ENCODE assay signal across 14 mouse cellular contexts in the genomic region with DNA sequence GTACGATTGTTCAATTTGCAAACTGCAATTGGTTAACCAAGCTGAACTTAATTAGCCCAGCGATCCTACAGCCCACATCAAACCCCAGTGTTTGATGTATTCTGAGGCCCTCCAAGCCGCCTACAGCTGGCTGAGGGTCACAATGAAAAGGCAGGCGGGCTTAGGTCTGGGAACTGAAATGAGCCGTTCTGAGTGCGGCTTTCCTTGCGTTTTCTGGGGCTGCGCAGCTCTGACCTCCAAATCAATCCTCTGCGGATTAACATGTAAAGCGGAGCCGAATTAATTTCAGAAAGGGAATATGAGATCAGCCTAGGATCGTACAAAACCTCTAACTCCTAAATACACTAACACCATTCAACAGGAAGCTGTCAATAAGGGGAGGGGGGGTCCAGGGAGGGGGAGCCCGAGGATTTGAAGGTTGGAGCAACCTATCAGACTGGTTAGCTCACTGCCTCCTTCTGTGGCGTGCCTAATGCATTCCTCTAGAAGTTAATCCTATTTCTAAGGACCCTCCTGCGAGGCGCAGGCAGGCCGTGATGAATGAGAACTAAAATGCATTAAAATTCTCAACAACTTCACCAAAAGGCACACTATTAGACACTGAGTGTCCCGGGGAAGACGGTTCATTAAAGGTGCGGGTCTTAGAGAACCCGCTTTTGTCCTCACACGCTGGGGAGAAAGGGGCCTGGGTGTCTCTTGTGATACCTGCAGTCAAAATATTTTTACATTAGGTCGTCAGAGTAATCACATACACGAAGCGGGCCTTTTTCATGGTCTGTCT.
DNase-seq lines count a peak whose midpoint lies in the region; ATAC-seq lines count a peak whose summit lies in the region.
"Had no signal": no experiment of that assay in that cellular context is flagged by ENCODE, and none has a peak within 500 bp of the region (broad histone marks: within the 10 kb centered on the region; RNA-seq: fewer than 3 reads in every experiment).

No protein-coding gene starts in this region.

- ATAC-seq in heart, embryonic 13.5 days (ENCODE audit: extremely low read depth, insufficient number of reproducible peaks, low FRiP score, low TSS enrichment): no peak
- ATAC-seq in forebrain, embryonic 14.5 days: peak; percentile 70
- no peak for ATAC-seq in limb, embryonic 13.5 days (ENCODE audit: low FRiP score, low read depth)
- no peak for ATAC-seq in neural tube, embryonic 15.5 days (ENCODE audit: low FRiP score)
- ATAC-seq in megakaryocyte, adult 5-6 weeks (ENCODE audit: poor library complexity, severe bottlenecking): no peak
- ATAC-seq: Patski had no signal

- 39% methylated on average over 25 of the region's 25 CpGs for WGBS in heart, embryonic 13.5 days
- WGBS in forebrain, embryonic 14.5 days: under 1% methylated on average over 25 of the region's 25 CpGs
- WGBS in limb, embryonic 13.5 days: 17% methylated on average over 25 of the region's 25 CpGs
- 11% methylated on average over 25 of the region's 25 CpGs for WGBS in neural tube, embryonic 15.5 days

- H3K27ac ChIP-seq in heart, embryonic 13.5 days (replicated peaks): no peak overlapping the region
- 0 out of 2 replicates have a peak overlapping the region, but pooled peaks have one; percentile 2 for H3K27ac ChIP-seq in forebrain, embryonic 14.5 days (ENCODE audit: low read depth, low read length)
- H3K27ac ChIP-seq in limb, embryonic 13.5 days: no peak overlapping the region
- H3K27ac ChIP-seq in neural tube, embryonic 15.5 days (replicated peaks): no peak overlapping the region
- H3K27ac ChIP-seq: macrophage had no signal

- no peak overlapping the region for H3K4me2 ChIP-seq in heart, embryonic 13.5 days
- peak overlapping the region; percentile 38 for H3K4me2 ChIP-seq in forebrain, embryonic 14.5 days (ENCODE audit: low read length)
- H3K4me2 ChIP-seq in limb, embryonic 13.5 days (replicated peaks): peak overlapping the region; percentile 37
- peak overlapping the region; percentile 14; the same call in 1 of the 2 replicates for H3K4me2 ChIP-seq in neural tube, embryonic 15.5 days
- H3K4me2 ChIP-seq: liver, embryonic 11.5 days had no signal

- H3K36me3 ChIP-seq in heart, embryonic 13.5 days: no peaks in the 10 kb centered on the region
- no peaks in the 10 kb centered on the region for H3K36me3 ChIP-seq in forebrain, embryonic 14.5 days (ENCODE audit: control insufficient read depth, insufficient read depth, low read length)
- no peaks in the 10 kb centered on the region for H3K36me3 ChIP-seq in limb, embryonic 13.5 days
- H3K36me3 ChIP-seq in neural tube, embryonic 15.5 days: no peaks in the 10 kb centered on the region

- 0 out of 2 replicates have a peak overlapping the region, but pooled peaks have one; percentile 5 for H3K9ac ChIP-seq in heart, embryonic 13.5 days
- H3K9ac ChIP-seq in forebrain, embryonic 14.5 days (ENCODE audit: low read length): peak overlapping the region; percentile 32; the same call in 1 of the 2 replicates
- no peak overlapping the region for H3K9ac ChIP-seq in limb, embryonic 13.5 days
- no peak overlapping the region for H3K9ac ChIP-seq in neural tube, embryonic 15.5 days (replicated peaks)

- H3K9me3 ChIP-seq in heart, embryonic 13.5 days: no peaks in the 10 kb centered on the region
- H3K9me3 ChIP-seq in forebrain, embryonic 14.5 days (replicated peaks; ENCODE audit: control insufficient read depth, low read length): no peaks in the 10 kb centered on the region
- H3K9me3 ChIP-seq in limb, embryonic 13.5 days: no peaks in the 10 kb centered on the region
- H3K9me3 ChIP-seq in neural tube, embryonic 15.5 days (replicated peaks): no peaks in the 10 kb centered on the region

- peaks cover 59% of the 10 kb centered on the region for H3K27me3 ChIP-seq in heart, embryonic 13.5 days (replicated peaks)
- H3K27me3 ChIP-seq in forebrain, embryonic 14.5 days (replicated peaks; ENCODE audit: control insufficient read depth, insufficient read depth, low read length): peaks cover 49% of the 10 kb centered on the region
- peaks cover 93% of the 10 kb centered on the region for H3K27me3 ChIP-seq in limb, embryonic 13.5 days
- peaks cover 32% of the 10 kb centered on the region for H3K27me3 ChIP-seq in neural tube, embryonic 15.5 days (replicated peaks)
- H3K27me3 ChIP-seq: Patski had no signal

- no peak overlapping the region for H3K4me3 ChIP-seq in heart, embryonic 13.5 days
- H3K4me3 ChIP-seq in forebrain, embryonic 14.5 days (ENCODE audit: low read depth, low read length): 0 out of 2 replicates have a peak overlapping the region, but pooled peaks have one; percentile 3
- H3K4me3 ChIP-seq in limb, embryonic 13.5 days: no peak overlapping the region
- H3K4me3 ChIP-seq in neural tube, embryonic 15.5 days (replicated peaks): no peak overlapping the region

- H3K4me1 ChIP-seq in heart, embryonic 13.5 days: peaks cover 15% of the 10 kb centered on the region
- peaks cover 27% of the 10 kb centered on the region for H3K4me1 ChIP-seq in forebrain, embryonic 14.5 days (ENCODE audit: control insufficient read depth, insufficient read depth, low read length)
- peaks cover 20% of the 10 kb centered on the region for H3K4me1 ChIP-seq in limb, embryonic 13.5 days
- peaks cover 18% of the 10 kb centered on the region for H3K4me1 ChIP-seq in neural tube, embryonic 15.5 days

- intact Hi-C loops in heart, postnatal 10 days (cut with DNase I): no loop called here

- DNase-seq in heart, postnatal 10 days: no peak
- peak; percentile 75 for DNase-seq in forebrain, embryonic 14.5 days (ENCODE audit: low spot score)
- no peak for DNase-seq in adrenal gland, postnatal 4 days (ENCODE audit: low spot score in 2 of 2)
- DNase-seq in urinary bladder, postnatal 14 days (ENCODE audit: low spot score): no peak
- DNase-seq: cerebellum, postnatal 36 days; heart, postnatal 4 days; right cerebral cortex, adult 18-20 months had no signal

Comparison
In these comparisons a context has a peak if more than half of its experiments do, and no peak if none do; other contexts are left out.
1. H3K9ac ChIP-seq: peak in heart, embryonic 13.5 days (single experiment) and forebrain, embryonic 14.5 days (single experiment); none in limb, embryonic 13.5 days (single experiment) and neural tube, embryonic 15.5 days (single experiment).